Mouse (Mus musculus): ENCODE results near the gene Efcc1. TPM values are rescaled to one million over a fixed set of nuclear protein-coding genes. Genes with fewer than 3 reads are reported as not detected.

Gene Efcc1
- polyA plus RNA-seq, 1 experiment from 2014 or later, result 0.42 TPM

DNA sequence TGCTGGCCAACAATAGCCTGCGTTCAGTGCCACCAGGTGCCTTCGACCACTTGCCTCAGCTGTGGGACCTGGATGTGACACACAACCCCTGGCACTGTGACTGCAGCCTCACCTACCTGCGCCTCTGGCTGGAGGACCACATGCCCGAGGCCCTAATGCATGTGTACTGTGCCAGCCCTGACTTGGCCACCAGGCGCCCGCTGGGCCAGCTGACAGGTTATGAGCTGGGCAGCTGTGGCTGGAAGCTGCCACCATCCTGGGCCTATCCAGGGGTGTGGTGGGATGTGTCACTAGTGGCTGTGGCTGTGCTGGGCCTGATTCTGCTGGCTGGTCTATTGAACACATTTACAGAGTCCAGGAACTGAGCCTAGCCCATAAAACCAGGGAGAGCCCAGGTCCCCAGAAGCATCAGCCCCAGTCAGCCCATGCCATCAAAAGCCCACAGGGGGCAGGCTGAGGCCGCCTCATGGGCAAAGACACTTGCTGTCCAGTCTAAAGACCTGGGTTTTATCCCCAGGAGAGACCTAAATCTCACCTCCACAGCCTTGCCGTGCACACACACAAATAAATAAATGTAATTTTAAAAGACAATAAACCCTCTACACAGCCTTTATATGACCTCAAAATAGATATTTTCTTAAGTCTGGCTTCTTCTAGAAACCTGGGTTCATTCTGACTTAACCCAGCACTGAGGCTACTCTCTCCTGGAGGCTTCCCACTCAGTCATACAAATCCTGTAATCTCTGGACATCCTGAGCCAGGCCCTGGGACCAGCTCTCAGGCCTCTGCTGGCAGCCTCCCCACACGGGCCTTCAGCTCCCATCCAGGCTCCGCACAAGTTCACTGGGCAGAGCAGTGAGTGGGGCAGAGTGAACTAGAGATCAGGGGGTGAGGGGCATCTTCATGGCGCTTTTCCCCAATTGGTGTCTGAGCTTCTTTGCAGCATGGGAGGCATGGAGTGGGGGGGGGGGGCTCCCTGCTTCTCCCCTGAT lies 48.8 kb downstream of the Efcc1 start:
- 81% methylated on average over 11 of the region's 11 CpGs for WGBS (ENCODE audit: insufficient replicate concordance)
- Histone ChIP-seq H3K27ac (ENCODE audit: low read depth) (no peak overlapping the region), H3K9ac (replicated peaks) (no peak overlapping the region), H3K36me3 (replicated peaks; ENCODE audit: insufficient read depth, low read length) (no peaks in the 10 kb centered on the region), H3K9me3 (ENCODE audit: low read length) (no peaks in the 10 kb centered on the region), H3K4me1 (ENCODE audit: insufficient read depth) (peaks cover 24% of the 10 kb centered on the region), H3K4me3 (ENCODE audit: low read depth, low read length) (no peak overlapping the region), H3K4me2 (ENCODE audit: low read depth, low read length) (no peak overlapping the region), H3K27me3 (ENCODE audit: insufficient read depth, low read length) (no peaks in the 10 kb centered on the region)
- DNase-seq (no peak), ATAC-seq (no peak)
- TF ChIP-seq CTCF (IDR thresholded peaks at IDR 0.05; ENCODE audit: low read depth), result peak; percentile 61
- no peak for TF ChIP-seq EP300 (IDR thresholded peaks at IDR 0.05; ENCODE audit: low read depth)

DNA sequence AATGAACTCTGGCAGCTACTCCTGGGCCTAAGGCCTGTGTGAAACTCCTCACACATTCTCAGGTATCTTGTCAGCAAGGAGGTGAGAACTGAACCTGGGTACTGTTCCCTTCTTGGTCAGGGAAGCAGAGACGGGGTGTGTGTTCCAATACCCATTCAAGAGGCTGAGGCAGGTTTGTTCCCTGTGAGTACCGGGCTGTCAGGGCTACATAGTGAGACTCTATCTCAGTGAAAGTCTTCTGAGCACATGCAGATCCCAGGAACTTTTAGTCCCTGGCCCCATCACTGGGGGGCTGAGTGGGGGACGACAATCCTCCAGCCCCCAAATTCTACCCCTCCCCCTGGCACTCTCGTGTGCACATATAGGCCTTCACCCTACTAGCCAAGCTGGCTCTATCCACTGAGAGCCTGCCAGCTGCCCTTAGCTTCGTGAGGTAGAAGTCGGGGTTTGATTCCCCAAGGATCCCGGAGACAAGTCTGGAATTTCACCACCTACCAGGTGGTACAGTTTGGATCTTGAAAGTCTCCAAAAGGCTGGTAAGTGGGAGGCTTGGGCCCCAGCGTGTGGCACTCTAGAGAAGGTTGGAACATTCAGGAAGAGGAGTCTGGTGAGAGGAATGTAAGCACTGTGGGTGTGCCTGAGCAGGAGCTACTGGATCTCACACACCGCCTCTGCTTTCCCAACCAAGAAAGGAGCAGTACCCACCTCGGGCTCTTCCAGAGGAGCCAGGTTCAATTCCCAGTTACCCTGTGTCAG lies 50.1 kb downstream of the Efcc1 start:
- H3K27ac ChIP-seq (ENCODE audit: low read depth), result no peak overlapping the region
- WGBS (ENCODE audit: insufficient replicate concordance), result 80% methylated on average over 10 of the region's 10 CpGs
- no peaks in the 10 kb centered on the region for H3K27me3 ChIP-seq (ENCODE audit: insufficient read depth, low read length)
- H3K9me3 ChIP-seq (ENCODE audit: low read length), result no peaks in the 10 kb centered on the region
- H3K4me1 ChIP-seq (ENCODE audit: insufficient read depth), result peaks cover 24% of the 10 kb centered on the region
- TF ChIP-seq CTCF (IDR thresholded peaks at IDR 0.05; ENCODE audit: low read depth) (no peak), EP300 (IDR thresholded peaks at IDR 0.05; ENCODE audit: low read depth) (no peak)
- no peaks in the 10 kb centered on the region for H3K36me3 ChIP-seq (replicated peaks; ENCODE audit: insufficient read depth, low read length)
- ATAC-seq, result no peak
- no peak for DNase-seq
- no peak overlapping the region for H3K9ac ChIP-seq (replicated peaks)
- H3K4me3 ChIP-seq (ENCODE audit: low read depth, low read length), result no peak overlapping the region
- H3K4me2 ChIP-seq (ENCODE audit: low read depth, low read length), result no peak overlapping the region

DNA sequence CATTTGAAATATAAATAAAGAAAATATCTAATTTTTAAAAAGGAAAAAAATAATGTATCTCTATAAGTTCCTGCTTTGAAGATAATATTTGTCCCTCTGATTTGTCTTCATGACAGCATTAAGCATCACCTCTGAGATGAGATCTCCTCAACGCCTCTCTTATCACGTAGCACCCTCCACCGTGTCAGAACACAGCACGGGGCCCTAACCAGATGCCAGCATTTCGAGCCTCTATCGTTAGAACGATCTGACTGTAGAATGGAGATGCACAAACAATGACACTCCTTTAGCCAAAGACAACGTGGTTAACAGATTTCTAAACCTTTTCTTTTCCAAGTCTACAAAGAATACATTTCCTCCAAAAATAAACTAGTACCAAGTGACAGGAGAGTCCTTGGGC lies 53.4 kb downstream of the Efcc1 start:
- H3K36me3 ChIP-seq (replicated peaks; ENCODE audit: insufficient read depth, low read length), result no peaks in the 10 kb centered on the region

DNA sequence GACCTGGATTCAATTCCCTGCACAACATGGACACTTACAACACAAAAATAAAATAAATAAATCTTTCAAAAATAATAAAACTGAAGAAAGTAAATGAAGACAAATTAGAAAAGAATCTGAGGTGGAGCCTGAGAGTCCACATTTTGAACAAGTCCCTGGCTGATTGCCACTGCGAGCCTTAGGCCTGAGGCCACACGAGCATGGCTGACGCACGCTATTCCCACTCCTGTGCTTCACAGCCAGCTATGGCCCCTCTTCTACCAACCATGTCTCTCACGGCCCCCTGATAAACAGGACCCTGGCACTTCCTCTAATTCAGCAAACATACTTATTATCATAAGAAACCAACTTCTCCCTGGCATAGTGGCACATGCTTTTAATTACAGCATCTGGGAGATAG lies 56.0 kb downstream of the Efcc1 start:
- no peak for ATAC-seq
- Histone ChIP-seq H3K27ac (ENCODE audit: low read depth) (no peak overlapping the region), H3K9me3 (ENCODE audit: low read length) (no peaks in the 10 kb centered on the region), H3K36me3 (replicated peaks; ENCODE audit: insufficient read depth, low read length) (peaks cover 14% of the 10 kb centered on the region), H3K27me3 (ENCODE audit: insufficient read depth, low read length) (no peaks in the 10 kb centered on the region), H3K4me2 (ENCODE audit: low read depth, low read length) (no peak overlapping the region), H3K9ac (replicated peaks) (no peak overlapping the region), H3K4me1 (ENCODE audit: insufficient read depth) (peaks cover 45% of the 10 kb centered on the region), H3K4me3 (ENCODE audit: low read depth, low read length) (no peak overlapping the region)
- 69% methylated on average over 5 of the region's 5 CpGs for WGBS (ENCODE audit: insufficient replicate concordance)
- TF ChIP-seq CTCF (IDR thresholded peaks at IDR 0.05; ENCODE audit: low read depth), result no peak
- DNase-seq, result no peak

More for the DNA sequence above, 53.4 kb downstream of the Efcc1 start:
- ATAC-seq (no peak), DNase-seq (no peak)
- no peak overlapping the region for H3K4me3 ChIP-seq (ENCODE audit: low read depth, low read length)
- H3K9ac ChIP-seq (replicated peaks), result no peak overlapping the region
- H3K27me3 ChIP-seq (ENCODE audit: insufficient read depth, low read length), result no peaks in the 10 kb centered on the region
- TF ChIP-seq CTCF (IDR thresholded peaks at IDR 0.05; ENCODE audit: low read depth) (no peak), EP300 (IDR thresholded peaks at IDR 0.05; ENCODE audit: low read depth) (no peak)
- 45% methylated on average over 8 of the region's 8 CpGs for WGBS (ENCODE audit: insufficient replicate concordance)
- no peak overlapping the region for H3K4me2 ChIP-seq (ENCODE audit: low read depth, low read length)
- H3K4me1 ChIP-seq (ENCODE audit: insufficient read depth), result peaks cover 19% of the 10 kb centered on the region
- H3K27ac ChIP-seq (ENCODE audit: low read depth), result no peak overlapping the region
- H3K9me3 ChIP-seq (ENCODE audit: low read length), result no peaks in the 10 kb centered on the region

DNA sequence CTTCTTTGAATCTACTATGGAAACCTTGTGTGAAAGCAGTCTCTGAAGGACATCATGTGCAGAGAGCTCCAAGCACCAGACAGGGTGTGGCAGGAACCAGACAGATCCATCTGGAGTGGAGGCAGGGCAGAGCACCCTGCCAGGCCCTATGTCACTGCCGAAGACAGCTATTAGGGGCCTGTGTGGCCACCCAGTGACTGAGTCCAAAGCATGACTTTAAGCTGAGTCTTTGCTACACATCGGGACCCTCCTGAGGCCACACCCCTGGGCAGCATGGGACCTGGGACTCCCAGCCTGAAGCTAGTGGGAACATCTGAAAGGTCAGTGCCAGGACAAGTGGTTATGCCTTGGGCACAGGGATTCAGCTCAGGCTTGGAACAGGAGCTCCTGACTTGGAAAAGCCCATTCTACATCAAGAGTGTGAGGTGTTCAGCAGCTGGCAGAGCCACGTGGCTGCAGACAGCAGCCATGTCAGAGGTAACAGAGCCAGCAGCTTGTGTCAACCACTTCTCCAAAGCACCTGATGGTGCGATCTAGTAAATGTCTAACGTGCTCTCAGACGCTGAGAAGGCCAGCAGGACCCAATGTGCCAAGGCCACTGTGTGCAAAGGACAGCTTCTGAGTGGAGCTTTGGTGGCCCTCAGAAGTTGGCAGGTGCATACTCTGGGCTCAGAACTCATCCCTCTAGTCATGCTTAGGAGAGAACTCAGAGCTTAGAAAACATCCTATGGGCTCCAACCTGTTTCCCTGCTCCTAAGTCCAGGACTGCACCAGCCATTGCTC lies 56.6 kb downstream of the Efcc1 start:
- Histone ChIP-seq H3K27me3 (ENCODE audit: insufficient read depth, low read length) (no peaks in the 10 kb centered on the region), H3K36me3 (replicated peaks; ENCODE audit: insufficient read depth, low read length) (peaks cover 20% of the 10 kb centered on the region), H3K9me3 (ENCODE audit: low read length) (no peaks in the 10 kb centered on the region), H3K4me3 (ENCODE audit: low read depth, low read length) (no peak overlapping the region), H3K9ac (replicated peaks) (no peak overlapping the region), H3K4me1 (ENCODE audit: insufficient read depth) (peaks cover 49% of the 10 kb centered on the region), H3K4me2 (ENCODE audit: low read depth, low read length) (no peak overlapping the region), H3K27ac (ENCODE audit: low read depth) (no peak overlapping the region)
- DNase-seq (peak; percentile 21), ATAC-seq (no peak)
- TF ChIP-seq CTCF (IDR thresholded peaks at IDR 0.05; ENCODE audit: low read depth), result no peak
- WGBS (ENCODE audit: insufficient replicate concordance), result 73% methylated on average over 6 of the region's 6 CpGs
